8 mouse cellular contexts compared by ENCODE assay signal in genomic region chr11:107132426-107132825, GRCm38 (mm10). TPM values are rescaled to one million over a fixed set of nuclear protein-coding genes. Genes with fewer than 3 reads are reported as not detected.
A peak's percentile ranks its signal among the peaks of the same experiment; 100 is the strongest.
DNase-seq lines count a peak whose midpoint lies in the region; ATAC-seq lines count a peak whose summit lies in the region.

No protein-coding gene starts in this region.

- ATAC-seq in heart, embryonic 12.5 days (ENCODE audit: insufficient number of reproducible peaks, low FRiP score): peak; percentile 47; the same call in 1 of the 2 replicates
- peak; percentile 74 for ATAC-seq in intestine, embryonic 15.5 days
- ATAC-seq in liver, embryonic 16.5 days (ENCODE audit: low read depth): peak; percentile 20

- WGBS in heart, embryonic 12.5 days: under 1% methylated on average over 16 of the region's 16 CpGs
- WGBS in intestine, embryonic 15.5 days: 0% methylated on average over 16 of the region's 16 CpGs
- WGBS in liver, embryonic 16.5 days (ENCODE audit: insufficient replicate concordance): 6% methylated on average over 16 of the region's 16 CpGs

- peaks cover 19% of the 10 kb centered on the region for H3K4me1 ChIP-seq in heart, embryonic 12.5 days (replicated peaks)
- peaks cover 3% of the 10 kb centered on the region; the same call in 1 of the 2 replicates for H3K4me1 ChIP-seq in intestine, embryonic 15.5 days (replicated peaks)
- H3K4me1 ChIP-seq in liver, embryonic 16.5 days (ENCODE audit: control insufficient read depth, low read depth, low read length): peaks cover 18% of the 10 kb centered on the region

- peak overlapping the region; percentile 99 for H3K9ac ChIP-seq in heart, embryonic 12.5 days
- H3K9ac ChIP-seq in intestine, embryonic 15.5 days: peak overlapping the region; percentile 60
- peak overlapping the region; percentile 57 for H3K9ac ChIP-seq in liver, embryonic 16.5 days (ENCODE audit: low read depth, low read length)

- intact Hi-C loops in heart, postnatal 36 days (cut with DNase I): loop anchor here (2.0 kb wide), 1 partner anchor 28 kb away; no protein-coding TSS in a partner anchor

- H3K4me2 ChIP-seq in heart, embryonic 12.5 days: peak overlapping the region; percentile 91
- H3K4me2 ChIP-seq in intestine, embryonic 15.5 days (replicated peaks): peak overlapping the region; percentile 92
- H3K4me2 ChIP-seq in liver, embryonic 16.5 days (ENCODE audit: low read depth, low read length): peak overlapping the region; percentile 84

- no peak for DNase-seq in heart, postnatal 36 days
- DNase-seq in embryo, embryonic 11 days: peak; percentile 62
- DNase-seq in yolk sac, embryonic 10.5 days (ENCODE audit: low spot score): peak; percentile 68
- no peak for DNase-seq in cerebellum, postnatal 4 days (ENCODE audit: low spot score in 2 of 2)
- no peak for DNase-seq in left cerebral cortex, adult 9 months (ENCODE audit: low spot score in 2 of 2)

- H3K27me3 ChIP-seq in heart, embryonic 12.5 days (replicated peaks): no peaks in the 10 kb centered on the region
- H3K27me3 ChIP-seq in intestine, embryonic 15.5 days (replicated peaks): no peaks in the 10 kb centered on the region
- no peaks in the 10 kb centered on the region for H3K27me3 ChIP-seq in liver, embryonic 16.5 days (ENCODE audit: control insufficient read depth, insufficient read depth, low read depth, low read length)

- no peaks in the 10 kb centered on the region for H3K9me3 ChIP-seq in heart, embryonic 12.5 days (replicated peaks)
- no peaks in the 10 kb centered on the region for H3K9me3 ChIP-seq in intestine, embryonic 15.5 days
- H3K9me3 ChIP-seq in liver, embryonic 16.5 days (replicated peaks; ENCODE audit: control insufficient read depth, low read length): no peaks in the 10 kb centered on the region

- peak overlapping the region; percentile 96 for H3K4me3 ChIP-seq in heart, embryonic 12.5 days
- H3K4me3 ChIP-seq in intestine, embryonic 15.5 days (replicated peaks): peak overlapping the region; percentile 90
- H3K4me3 ChIP-seq in liver, embryonic 16.5 days (ENCODE audit: low read depth, low read length): peak overlapping the region; percentile 96

- H3K27ac ChIP-seq in heart, embryonic 12.5 days (ENCODE audit: poor library complexity, severe bottlenecking): peak overlapping the region; percentile 97
- peak overlapping the region; percentile 95 for H3K27ac ChIP-seq in intestine, embryonic 15.5 days
- H3K27ac ChIP-seq in liver, embryonic 16.5 days (ENCODE audit: low read length): peak overlapping the region; percentile 57

- no peaks in the 10 kb centered on the region for H3K36me3 ChIP-seq in heart, embryonic 12.5 days
- H3K36me3 ChIP-seq in intestine, embryonic 15.5 days: no peaks in the 10 kb centered on the region
- H3K36me3 ChIP-seq in liver, embryonic 16.5 days (ENCODE audit: control insufficient read depth, insufficient read depth): no peaks in the 10 kb centered on the region

RNA-seq across cellular contexts. Expression of gene Bptf, which starts 0.5 kb away (rescaled TPM):
- polyA plus RNA-seq in heart, embryonic 12.5 days (2016; fragmentation: Nextera tagmentation; extraction: Ambion mirVana): 19.6 and 21.7 TPM in 2 replicates
- 10 to 100 TPM; 25.9 to 27.7 TPM for total RNA-seq in heart, postnatal 36 days (2021)
- 21.6 and 26.4 TPM in 2 replicates for polyA plus RNA-seq in intestine, embryonic 15.5 days (2015; fragmentation: Nextera tagmentation; extraction: Ambion mirVana)
- polyA plus RNA-seq in liver, embryonic 16.5 days (2015; fragmentation: Nextera tagmentation; extraction: Ambion mirVana): 7.1 and 8.0 TPM in 2 replicates

RNA-seq across cellular contexts. Expression of gene Nol11, which starts 56.8 kb away (rescaled TPM):
- polyA plus RNA-seq in heart, embryonic 12.5 days (2016; fragmentation: Nextera tagmentation; extraction: Ambion mirVana): 45.4 and 45.6 TPM in 2 replicates
- total RNA-seq in heart, postnatal 36 days (2021): 10 to 100 TPM; 17.1 to 19.3 TPM
- polyA plus RNA-seq in intestine, embryonic 15.5 days (2015; fragmentation: Nextera tagmentation; extraction: Ambion mirVana): 44.7 and 47.5 TPM in 2 replicates
- polyA plus RNA-seq in liver, embryonic 16.5 days (2015; fragmentation: Nextera tagmentation; extraction: Ambion mirVana): 18.0 and 18.2 TPM in 2 replicates

Comparison
In these comparisons a context has a peak if more than half of its experiments do, and no peak if none do; other contexts are left out.
1. ATAC-seq: peak in every context shown above with its lines; median percentile 74 in intestine, embryonic 15.5 days; 47 in heart, embryonic 12.5 days; 20 in liver, embryonic 16.5 days.
2. DNase-seq: peak in embryo, embryonic 11 days (single experiment) and yolk sac, embryonic 10.5 days (single experiment); none in heart, postnatal 36 days (0 of 2), cerebellum, postnatal 4 days (0 of 2) and left cerebral cortex, adult 9 months (0 of 2).
3. Peak in every context shown above with its lines, with median percentiles within 50 percentile points of each other: H3K27ac ChIP-seq, H3K4me2 ChIP-seq, H3K4me3 ChIP-seq and H3K9ac ChIP-seq.